Mouse (Mus musculus) thymus, adult 2 months (tissue): ENCODE measurements around the gene Gm35315. TPM values are rescaled to one million over a fixed set of nuclear protein-coding genes. Genes with fewer than 3 reads are reported as not detected.
"Not testable (repeated sequence)": the region's sequence is repeated elsewhere in the genome, so short reads cannot be mapped to it uniquely, and the experiment has no call there.

Source experiments
- DNase-seq: peaks from one replicate; pipeline ENCODE4 v3.0.0; 2021
- H3K27ac ChIP-seq: fragments of 200-500 bp; 2 replicates; pipeline ENCODE4 v1.5.1; 2012; ENCODE audit warnings: low read length, control low read depth; ENCODE audit not compliant: control insufficient read depth, insufficient read depth
- H3K27me3 ChIP-seq: fragments of 200-500 bp; 2 replicates; pipeline ENCODE4 v1.6.1; 2012; ENCODE audit warnings: mild to moderate bottlenecking, low read length, moderate library complexity, mixed read lengths; ENCODE audit not compliant: control insufficient read depth, insufficient read depth
- H3K36me3 ChIP-seq: fragments of 200-500 bp; 2 replicates; pipeline ENCODE4 v1.6.1; 2012; ENCODE audit warnings: mild to moderate bottlenecking, low read length, moderate library complexity; ENCODE audit not compliant: control insufficient read depth, insufficient read depth
- H3K4me1 ChIP-seq: fragments of 200-500 bp; replicated peaks from 2 replicates; pipeline ENCODE4 v1.6.1; 2012; ENCODE audit warnings: low read length; ENCODE audit not compliant: control insufficient read depth, insufficient read depth
- H3K4me3 ChIP-seq: fragments of 200-500 bp; 2 replicates; pipeline ENCODE4 v1.5.1; 2012; ENCODE audit warnings: mild to moderate bottlenecking, low read length, control low read depth, moderate library complexity; ENCODE audit not compliant: control insufficient read depth, insufficient read depth
- CTCF ChIP-seq: fragments of 200-500 bp; IDR thresholded peaks from 2 replicates; pipeline ENCODE4 v1.5.1; 2012; ENCODE audit warnings: mild to moderate bottlenecking, control low read depth, low read length, moderate library complexity, borderline replicate concordance; ENCODE audit not compliant: control insufficient read depth, poor library complexity, insufficient read depth; ENCODE audit errors: extremely low read depth
- POLR2A ChIP-seq: fragments of 200-500 bp; IDR thresholded peaks from 2 replicates; pipeline ENCODE4 v1.6.1; 2012; ENCODE audit warnings: mild to moderate bottlenecking, low read length, control low read depth, moderate library complexity; ENCODE audit not compliant: control insufficient read depth, poor library complexity, insufficient read depth; ENCODE audit errors: extremely low read depth
- WGBS: fragments of 180-500 bp; shearing (Covaris S2); methylation state at CpG from one replicate; pipeline ENCODE4 v1.1.7; 2018; 5-methylcytosine and 5-hydroxymethylcytosine counted together
- polyA plus RNA-seq: library from polyadenylated mRNA; depleted of rRNA; stranded (reverse); fragments of >200 nt; gene quantifications from 2 replicates; pipeline ENCODE4 v1.2.3, GENCODE M21; 2012

Gene Gm35315
- polyA plus RNA-seq, 1 experiment: 0.30 TPM

GRCm38 (mm10) chr5:110135293-110136086 is 41.3 kb upstream of the Gm35315 start, which contains the start of gene Chfr:
Gene Chfr (plus strand): TSS chr5:110135842.
- Histone ChIP-seq H3K4me1 (no peaks in the 10 kb centered on the region; the same call in 1 of the 2 replicates), H3K4me3 (peak within 1 kb of the TSS; percentile 99), H3K27ac (peak within 1 kb of the TSS; percentile 60), H3K27me3 (no peaks in the 10 kb centered on the region), H3K36me3 (peaks cover 4% of the 10 kb centered on the region)
- peak; percentile 99 for DNase-seq
- WGBS: 4% methylated on average over 46 of the region's 46 CpGs
- peak; percentile 17; the same call in 1 of the 2 replicates for TF ChIP-seq CTCF
- TF ChIP-seq POLR2A: peak; percentile 86

GRCm38 (mm10) chr5:110122380-110122779 is 28.2 kb upstream of the Gm35315 start:
- not testable (repeated sequence) for H3K4me3 ChIP-seq, H3K27ac ChIP-seq, H3K4me1 ChIP-seq, H3K27me3 ChIP-seq, DNase-seq
- WGBS: 97% methylated on average over 3 of the region's 3 CpGs
- peaks cover 10% of the 10 kb centered on the region for H3K36me3 ChIP-seq

GRCm38 (mm10) chr5:110109991-110110441 is 15.8 kb upstream of the Gm35315 start, which contains the start of gene Zfp605:
Gene Zfp605 (plus strand): TSS chr5:110110092.
- 3% methylated on average over 12 of the region's 12 CpGs for WGBS
- peak; percentile 83 for DNase-seq
- peak within 1 kb of the TSS; percentile 75 for H3K4me3 ChIP-seq
- no peaks in the 10 kb centered on the region for H3K27me3 ChIP-seq
- peaks cover 13% of the 10 kb centered on the region for H3K4me1 ChIP-seq
- peaks cover 5% of the 10 kb centered on the region; the same call in 1 of the 2 replicates for H3K36me3 ChIP-seq
- TF ChIP-seq POLR2A: no peak
- TF ChIP-seq CTCF: no peak
- peak within 1 kb of the TSS; percentile 57 for H3K27ac ChIP-seq

GRCm38 (mm10) chr5:110108305-110108628 is 14.0 kb upstream of the Gm35315 start:
- Histone ChIP-seq H3K4me3 (peak overlapping the region; percentile 93), H3K4me1 (peaks cover 13% of the 10 kb centered on the region), H3K27ac (peak overlapping the region; percentile 28; the same call in 1 of the 2 replicates), H3K36me3 (peaks cover 8% of the 10 kb centered on the region; the same call in 1 of the 2 replicates), H3K27me3 (no peaks in the 10 kb centered on the region)
- 0% methylated on average over 7 of the region's 7 CpGs for WGBS
- TF ChIP-seq CTCF (no peak), POLR2A (no peak)
- no peak for DNase-seq

- TF ChIP-seq CTCF (peak; percentile 40; the same call in 1 of the 2 replicates), POLR2A (peak; percentile 50)
- H3K4me1 ChIP-seq: peaks cover 13% of the 10 kb centered on the region
- no peaks in the 10 kb centered on the region for H3K27me3 ChIP-seq
- WGBS: under 1% methylated on average over 71 of the region's 71 CpGs
- H3K4me3 ChIP-seq: peak within 1 kb of the TSS; percentile 93
- H3K36me3 ChIP-seq: peaks cover 4% of the 10 kb centered on the region; the same call in 1 of the 2 replicates
- peak within 1 kb of the TSS; percentile 50 for H3K27ac ChIP-seq
- DNase-seq: peak; percentile 96
Observed at GRCm38 (mm10) chr5:110107581-110108304, 13.5 kb upstream of the Gm35315 start, which contains the start of gene Gtpbp6. Gene Gtpbp6 (minus strand): TSS chr5:110108197.

GRCm38 (mm10) chr5:110106901-110107564 is 12.8 kb upstream of the Gm35315 start:
- 44% methylated on average over 41 of the region's 41 CpGs for WGBS
- peak overlapping the region; percentile 93 for H3K4me3 ChIP-seq
- H3K36me3 ChIP-seq: peaks cover 3% of the 10 kb centered on the region; the same call in 1 of the 2 replicates
- peak overlapping the region; percentile 50 for H3K27ac ChIP-seq
- H3K4me1 ChIP-seq: peaks cover 17% of the 10 kb centered on the region
- no peaks in the 10 kb centered on the region for H3K27me3 ChIP-seq
- TF ChIP-seq CTCF: no peak
- TF ChIP-seq POLR2A: no peak
- DNase-seq: peak; percentile 38
